Comparison of ENCODE assay signal across 36 mouse cellular contexts in the genomic region with DNA sequence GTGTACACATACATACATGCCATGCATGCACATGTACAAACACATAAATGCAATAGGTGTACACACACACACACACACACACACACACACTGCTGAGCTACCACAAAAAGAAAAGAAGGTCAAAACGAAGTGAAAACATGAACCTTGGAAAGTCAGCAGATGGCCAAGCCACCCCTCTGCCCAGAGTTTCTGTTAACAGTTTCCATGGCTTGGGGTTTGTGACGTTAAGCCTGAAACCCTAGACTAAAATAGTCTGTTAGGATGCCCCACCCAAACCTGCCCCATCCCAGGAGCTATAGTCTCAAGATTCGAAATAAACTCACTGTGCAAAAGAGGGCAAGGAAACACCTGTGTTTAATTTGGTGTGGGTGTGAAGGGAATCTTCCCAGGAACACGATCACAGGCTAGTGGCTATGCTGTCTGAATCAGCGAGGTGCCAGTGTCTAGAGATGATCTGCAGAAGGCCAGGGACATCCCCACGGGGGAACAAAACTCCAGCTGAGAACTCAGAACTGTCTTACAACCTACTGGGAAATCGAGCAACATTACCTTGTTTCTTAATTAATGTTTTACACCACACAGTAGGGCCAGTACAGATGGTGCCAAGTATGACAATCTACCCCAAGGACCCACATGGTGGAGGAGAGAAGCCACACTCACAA. TPM values are rescaled to one million over a fixed set of nuclear protein-coding genes. Genes with fewer than 3 reads are reported as not detected.
A peak's percentile ranks its signal among the peaks of the same experiment; 100 is the strongest.
DNase-seq lines count a peak whose midpoint lies in the region; ATAC-seq and TF ChIP-seq lines count a peak whose summit lies in the region.
"Had no signal": no experiment of that assay in that cellular context is flagged by ENCODE, and none has a peak within 500 bp of the region (broad histone marks: within the 10 kb centered on the region; RNA-seq: fewer than 3 reads in every experiment).

No protein-coding gene starts in this region.

- H3K79me2 ChIP-seq in myocyte (ENCODE audit: control insufficient read depth, insufficient read depth), result no peaks in the 10 kb centered on the region

- no peak for ATAC-seq in heart, embryonic 16.5 days (replicated peaks; ENCODE audit: extremely low read depth, insufficient read depth, low FRiP score)
- ATAC-seq in heart, embryonic 11.5 days (replicated peaks; ENCODE audit: insufficient number of reproducible peaks, low FRiP score, low TSS enrichment), result no peak
- ATAC-seq: forebrain, embryonic 16.5 days; midbrain, embryonic 16.5 days had no signal

- H3ac ChIP-seq in myocyte (ENCODE audit: control insufficient read depth, insufficient read length), result no peak overlapping the region

- whole genome bisulfite sequencing in heart, embryonic 16.5 days, result 55% methylated on average over 7 of the region's 7 CpGs
- 63% methylated on average over 7 of the region's 7 CpGs for WGBS in heart, embryonic 11.5 days (ENCODE audit: insufficient replicate concordance)
- WGBS in bone marrow, adult 2 months, result 20% methylated on average over 7 of the region's 7 CpGs

- no peak overlapping the region for H3K4me3 ChIP-seq in heart, embryonic 16.5 days (ENCODE audit: low read length)
- H3K4me3 ChIP-seq in heart, embryonic 11.5 days (ENCODE audit: low read depth, low read length), result no peak overlapping the region
- H3K4me3 ChIP-seq in bone marrow, adult 2 months (replicated peaks; ENCODE audit: control insufficient read depth, low read depth, low read length), result no peak overlapping the region
- H3K4me3 ChIP-seq in myocyte, result no peak overlapping the region
- H3K4me3 ChIP-seq: heart, embryonic 10.5 days; kidney, embryonic 15.5 days; midbrain, embryonic 10.5 days had no signal

- peak overlapping the region; percentile 75 for H3K27ac ChIP-seq in heart, embryonic 16.5 days (ENCODE audit: low read length)
- H3K27ac ChIP-seq in heart, embryonic 11.5 days (ENCODE audit: low read depth, low read length), result no peak overlapping the region
- H3K27ac ChIP-seq in bone marrow, adult 2 months (ENCODE audit: control insufficient read depth, insufficient read depth, low read depth, low read length, poor library complexity), result peak overlapping the region; percentile 48
- H3K27ac ChIP-seq: heart, embryonic 10.5 days; kidney, embryonic 15.5 days; liver, embryonic 14.5 days; macrophage; midbrain, embryonic 10.5 days had no signal

- no peak overlapping the region; the same call in 1 of the 2 replicates for H3K9ac ChIP-seq in heart, embryonic 16.5 days (ENCODE audit: low read length)
- no peak overlapping the region for H3K9ac ChIP-seq in heart, embryonic 11.5 days (ENCODE audit: low read depth, low read length)
- H3K9ac ChIP-seq: hindbrain, embryonic 14.5 days; kidney, embryonic 15.5 days; liver, embryonic 14.5 days had no signal

- TF ChIP-seq CTCF in bone marrow, adult 2 months (IDR thresholded peaks at IDR 0.05; ENCODE audit: control insufficient read depth, insufficient read depth, low read length), result no peak

- no peak overlapping the region for H3K4me2 ChIP-seq in heart, embryonic 16.5 days (ENCODE audit: low read depth, low read length)
- H3K4me2 ChIP-seq in heart, embryonic 11.5 days, result no peak overlapping the region
- H3K4me2 ChIP-seq in myocyte (ENCODE audit: low read depth), result peak overlapping the region; percentile 75
- H3K4me2 ChIP-seq: hindbrain, embryonic 14.5 days had no signal

- TF ChIP-seq POLR2A in bone marrow, adult 2 months (IDR thresholded peaks at IDR 0.05; ENCODE audit: borderline replicate concordance, control insufficient read depth, low read depth, low read length), result no peak
- TF ChIP-seq POLR2A in myocyte (IDR thresholded peaks at IDR 0.05; ENCODE audit: insufficient read length, low read depth), result no peak

- H3K36me3 ChIP-seq in heart, embryonic 16.5 days (ENCODE audit: control insufficient read depth, insufficient read depth), result no peaks in the 10 kb centered on the region
- H3K36me3 ChIP-seq in heart, embryonic 11.5 days (ENCODE audit: control insufficient read depth, insufficient read depth, low read length), result no peaks in the 10 kb centered on the region
- no peaks in the 10 kb centered on the region for H3K36me3 ChIP-seq in myocyte (ENCODE audit: control insufficient read depth, insufficient read depth)
- H3K36me3 ChIP-seq: heart, embryonic 10.5 days; kidney, embryonic 15.5 days; midbrain, embryonic 10.5 days had no signal

- no peaks in the 10 kb centered on the region for H3K27me3 ChIP-seq in heart, embryonic 16.5 days (ENCODE audit: control insufficient read depth, insufficient read depth, low read length)
- no peaks in the 10 kb centered on the region; the same call in 1 of the 2 replicates for H3K27me3 ChIP-seq in heart, embryonic 11.5 days (ENCODE audit: control insufficient read depth, insufficient read depth, low read length)
- no peaks in the 10 kb centered on the region for H3K27me3 ChIP-seq in myocyte (ENCODE audit: control insufficient read depth, insufficient read depth, insufficient read length)
- H3K27me3 ChIP-seq: kidney, embryonic 15.5 days had no signal

- peaks cover 14% of the 10 kb centered on the region for H3K4me1 ChIP-seq in heart, embryonic 16.5 days (ENCODE audit: control insufficient read depth, insufficient read depth, low read length)
- peaks cover 2% of the 10 kb centered on the region; the same call in 1 of the 2 replicates for H3K4me1 ChIP-seq in heart, embryonic 11.5 days (ENCODE audit: control insufficient read depth, insufficient read depth, low read length)
- H3K4me1 ChIP-seq in bone marrow, adult 2 months (ENCODE audit: control insufficient read depth, insufficient read depth, low read length), result peaks cover 7% of the 10 kb centered on the region

- DNase-seq in CD4-positive helper T cell, adult 2 months (ENCODE audit: low read depth, low spot score), result peak; percentile 32
- no peak for DNase-seq in cerebellum, postnatal 36 days
- DNase-seq in adrenal gland, postnatal 25 days, result no peak
- DNase-seq: adrenal gland, adult 2 months; cerebellum, adult 11 months; cerebellum, adult 9-11 months; gastrocnemius, adult 2 months; kidney, adult 18-20 months; kidney, postnatal 25 days; liver; lung, adult 2 months; lung, postnatal 10 days; right cerebral cortex, postnatal 4 days had no signal

- no peaks in the 10 kb centered on the region for H3K9me3 ChIP-seq in heart, embryonic 16.5 days (replicated peaks; ENCODE audit: control insufficient read depth, low read length)
- H3K9me3 ChIP-seq in heart, embryonic 11.5 days (replicated peaks; ENCODE audit: control insufficient read depth, low read length), result no peaks in the 10 kb centered on the region
- H3K9me3 ChIP-seq: heart, embryonic 10.5 days; kidney, embryonic 15.5 days; midbrain, embryonic 10.5 days had no signal

TF ChIP-seq in myocyte, 11 proteins besides CTCF, POLR2A, EP300 and RAD21:
- TF ChIP-seq E2F4 (IDR thresholded peaks at IDR 0.05; ENCODE audit: insufficient read depth), result no peak
- no peak for TF ChIP-seq SRF (IDR thresholded peaks at IDR 0.05; ENCODE audit: control insufficient read depth, insufficient read length, low read depth)
- no peak for TF ChIP-seq TCF12 (IDR thresholded peaks at IDR 0.05; ENCODE audit: insufficient read depth, poor library complexity, severe bottlenecking)
- TF ChIP-seq MYOG (IDR thresholded peaks at IDR 0.05; ENCODE audit: control insufficient read depth in 1 of 3, insufficient read depth in 1 of 3, insufficient read length in 2 of 3, low read depth in 2 of 3), result no peak
- TF ChIP-seq MYOD1 (IDR thresholded peaks at IDR 0.05; ENCODE audit: control insufficient read depth in 1 of 3, insufficient read length in 2 of 3, low read depth in 2 of 3), result no peak
- TF ChIP-seq MAX (IDR thresholded peaks at IDR 0.05; ENCODE audit: low read depth), result no peak
- TF ChIP-seq REST (IDR thresholded peaks at IDR 0.05; ENCODE audit: insufficient read depth, insufficient read length), result no peak
- TF ChIP-seq POLR2AphosphoS2 (IDR thresholded peaks at IDR 0.05; ENCODE audit: insufficient read length, low read depth), result no peak
- TF ChIP-seq TCF3 (IDR thresholded peaks at IDR 0.05; ENCODE audit: insufficient read length, low read depth), result no peak
- TF ChIP-seq USF1 (IDR thresholded peaks at IDR 0.05; ENCODE audit: low read depth), result no peak
- TF ChIP-seq CEBPB (IDR thresholded peaks at IDR 0.05; ENCODE audit: insufficient read depth, poor library complexity, severe bottlenecking), result no peak

RNA-seq across cellular contexts. Expression of gene Tspan2, which starts 9.4 kb away (rescaled TPM):
- polyA plus RNA-seq in heart, embryonic 16.5 days (2015; fragmentation: Nextera tagmentation; extraction: Ambion mirVana), result 27.8 and 27.9 TPM in 2 replicates
- polyA plus RNA-seq in heart, embryonic 11.5 days (2014; fragmentation: Nextera tagmentation; extraction: Ambion mirVana), result 34.3 and 40.9 TPM in 2 replicates
- polyA plus RNA-seq in bone marrow, adult 2 months (2011; ENCODE audit: insufficient read depth, insufficient read length, low replicate concordance, missing spikeins), result 2.1 and 6.6 TPM in 2 replicates
- 3.0 TPM for polyA plus RNA-seq in myocyte (2012; fragmentation: generic; extraction: Trizol)
- 3.9 and 7.1 TPM in 2 replicates for total RNA-seq in adrenal gland, postnatal 25 days (2021)
- polyA plus RNA-seq: erythroblast, embryonic 14.5 days had no signal

RNA-seq across cellular contexts. Expression of gene Tshb, which starts 57.6 kb away (rescaled TPM):
- 0.11 TPM in 1 of 2 replicates, not detected in the other for polyA plus RNA-seq in heart, embryonic 16.5 days (2015; fragmentation: Nextera tagmentation; extraction: Ambion mirVana)
- polyA plus RNA-seq in heart, embryonic 11.5 days (2014; fragmentation: Nextera tagmentation; extraction: Ambion mirVana), result 0.13 and 0.17 TPM in 2 replicates
- not detected in 2 replicates for polyA plus RNA-seq in bone marrow, adult 2 months (2011; ENCODE audit: insufficient read depth, insufficient read length, low replicate concordance, missing spikeins)
- polyA plus RNA-seq in myocyte (2012; fragmentation: generic; extraction: Trizol), result not detected
- total RNA-seq in adrenal gland, postnatal 25 days (2021), result not detected in 2 replicates
- total RNA-seq: adrenal gland, adult 2 months; gastrocnemius, adult 2 months; gastrocnemius, postnatal 4 days; heart, postnatal 10 days; hematopoietic stem cell, adult 5-6 weeks; layer of hippocampus, adult 18-20 months; layer of hippocampus, postnatal 10 days; left cerebral cortex, adult 18-20 months; left cerebral cortex, postnatal 14 days had no signal
- polyA plus RNA-seq: adrenal gland, adult 2 months; CD4-positive, CD25-positive, alpha-beta regulatory T cell, adult 4 months; cortical plate, adult 2 months; erythroblast, embryonic 14.5 days; liver, embryonic 14.5 days; macrophage; spleen, adult 2 months had no signal
